Mouse (Mus musculus) urinary bladder, adult 18-20 months (tissue): Measurements from ENCODE around the gene Vti1a.

Source experiments
- DNase-seq, 2 experiments: peaks; one replicate each; pipeline ENCODE4 v3.0.0; 2022; ENCODE audit warnings: low spot score in 2 of 2, mixed read lengths in 2 of 2

The Vti1a gene

GRCm38 (mm10) chr19:55378884-55379283 lies 62.8 kb downstream of the Vti1a start:
- DNase-seq, result no peak

GRCm38 (mm10) chr19:55380764-55381163 lies 64.7 kb downstream of the Vti1a start:
- DNase-seq, result no peak

GRCm38 (mm10) chr19:55381343-55381742 lies 65.2 kb downstream of the Vti1a start:
- DNase-seq, result no peak

- no peak for DNase-seq
Measured at GRCm38 (mm10) chr19:55382745-55383144, 66.7 kb downstream of the Vti1a start.

GRCm38 (mm10) chr19:55384634-55385033 lies 68.5 kb downstream of the Vti1a start:
- DNase-seq, result no peak

- no peak for DNase-seq
Measured at GRCm38 (mm10) chr19:55389019-55389418, 72.9 kb downstream of the Vti1a start.

- no peak for DNase-seq
Measured at GRCm38 (mm10) chr19:55390323-55390722, 74.2 kb downstream of the Vti1a start.

GRCm38 (mm10) chr19:55401638-55402037 lies 85.5 kb downstream of the Vti1a start:
- no peak for DNase-seq

GRCm38 (mm10) chr19:55408486-55408885 lies 92.4 kb downstream of the Vti1a start:
- no peak for DNase-seq

- no peak for DNase-seq
Measured at GRCm38 (mm10) chr19:55411415-55411814, 95.3 kb downstream of the Vti1a start.

GRCm38 (mm10) chr19:55411894-55412293 lies 95.8 kb downstream of the Vti1a start:
- DNase-seq, result no peak

GRCm38 (mm10) chr19:55414050-55414449 lies 98.0 kb downstream of the Vti1a start:
- DNase-seq, result no peak

- DNase-seq, result no peak
Measured at GRCm38 (mm10) chr19:55418756-55419155, 102.7 kb downstream of the Vti1a start.

GRCm38 (mm10) chr19:55419961-55420360 lies 103.9 kb downstream of the Vti1a start:
- no peak for DNase-seq

- DNase-seq, result no peak
Measured at GRCm38 (mm10) chr19:55421816-55422215, 105.7 kb downstream of the Vti1a start.

GRCm38 (mm10) chr19:55422311-55423064 lies 106.4 kb downstream of the Vti1a start:
- no peak for DNase-seq

- DNase-seq, result no peak
Measured at GRCm38 (mm10) chr19:55423065-55423716, 107.1 kb downstream of the Vti1a start.

GRCm38 (mm10) chr19:55423952-55424351 lies 107.9 kb downstream of the Vti1a start:
- DNase-seq, result peak; percentile 35 to 61

GRCm38 (mm10) chr19:55424507-55424906 lies 108.4 kb downstream of the Vti1a start:
- DNase-seq, result no peak

- DNase-seq, result no peak
Measured at GRCm38 (mm10) chr19:55440306-55440705, 124.2 kb downstream of the Vti1a start.

GRCm38 (mm10) chr19:55443618-55444017 lies 127.5 kb downstream of the Vti1a start:
- DNase-seq, result no peak

- no peak for DNase-seq
Measured at GRCm38 (mm10) chr19:55449084-55449483, 133.0 kb downstream of the Vti1a start.

- no peak for DNase-seq
Measured at GRCm38 (mm10) chr19:55449506-55449905, 133.4 kb downstream of the Vti1a start.
